16 mouse cellular contexts compared by ENCODE assay signal in the genomic region with DNA sequence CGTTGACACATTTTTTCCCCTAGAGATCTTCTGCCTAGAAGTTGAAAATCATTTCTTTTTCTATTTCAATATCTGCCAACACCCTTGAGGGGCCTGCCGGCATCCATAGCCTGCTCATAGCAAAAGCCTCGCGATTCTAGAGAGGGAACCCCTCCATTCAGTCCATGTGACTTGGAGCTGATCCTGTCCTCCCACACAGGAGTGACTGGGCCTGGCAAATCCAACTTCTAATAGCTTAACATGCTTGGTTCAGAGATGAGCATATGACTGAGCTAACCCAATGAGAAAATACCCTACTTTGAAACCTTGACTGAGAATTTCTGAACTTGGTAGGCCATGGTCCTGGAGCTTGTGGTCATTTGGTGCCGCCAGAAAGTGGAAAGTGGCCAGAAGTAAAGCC. TPM values are rescaled to one million over a fixed set of nuclear protein-coding genes. Genes with fewer than 3 reads are reported as not detected.
A peak's percentile ranks its signal among the peaks of the same experiment; 100 is the strongest.
DNase-seq lines count a peak whose midpoint lies in the region; ATAC-seq lines count a peak whose summit lies in the region.
"Had no signal": no experiment of that assay in that cellular context is flagged by ENCODE, and none has a peak within 500 bp of the region (broad histone marks: within the 10 kb centered on the region; RNA-seq: fewer than 3 reads in every experiment).

No protein-coding gene starts in this region.

- no peak overlapping the region for H3K4me3 ChIP-seq in hindbrain, embryonic 15.5 days
- no peak overlapping the region for H3K4me3 ChIP-seq in hindbrain, embryonic 12.5 days
- H3K4me3 ChIP-seq in neural tube, embryonic 15.5 days (replicated peaks) = no peak overlapping the region

- peak; percentile 25 for DNase-seq in cerebellum, adult 9-11 months
- DNase-seq in cerebellum, postnatal 25 days = no peak
- no peak for DNase-seq in neural tube, embryonic 10.5 days (ENCODE audit: extremely low spot score, low spot score)
- DNase-seq in adrenal gland, postnatal 25 days = no peak
- DNase-seq in lung, postnatal 14 days = no peak

- H3K4me2 ChIP-seq in hindbrain, embryonic 15.5 days = no peak overlapping the region
- H3K4me2 ChIP-seq in hindbrain, embryonic 12.5 days (replicated peaks) = no peak overlapping the region
- peak overlapping the region; percentile 78 for H3K4me2 ChIP-seq in neural tube, embryonic 15.5 days

- no peaks in the 10 kb centered on the region for H3K4me1 ChIP-seq in hindbrain, embryonic 15.5 days (replicated peaks)
- no peaks in the 10 kb centered on the region for H3K4me1 ChIP-seq in hindbrain, embryonic 12.5 days
- H3K4me1 ChIP-seq in neural tube, embryonic 15.5 days = no peaks in the 10 kb centered on the region
- H3K4me1 ChIP-seq: forebrain, embryonic 12.5 days; heart, embryonic 15.5 days; neural tube, embryonic 12.5 days had no signal

- 0 out of 2 replicates have a peak, but pooled peaks have one; percentile 49 for ATAC-seq in hindbrain, embryonic 15.5 days (ENCODE audit: low FRiP score, low read depth)
- ATAC-seq in hindbrain, embryonic 12.5 days (ENCODE audit: low FRiP score) = no peak
- ATAC-seq in neural tube, embryonic 15.5 days (ENCODE audit: low FRiP score) = no peak

- no peak overlapping the region for H3K9ac ChIP-seq in hindbrain, embryonic 15.5 days
- H3K9ac ChIP-seq in hindbrain, embryonic 12.5 days = no peak overlapping the region
- H3K9ac ChIP-seq in neural tube, embryonic 15.5 days (replicated peaks) = no peak overlapping the region; the same call in 1 of the 2 replicates

- WGBS in hindbrain, embryonic 15.5 days = 44% methylated on average over 5 of the region's 5 CpGs
- WGBS in hindbrain, embryonic 12.5 days = 43% methylated on average over 5 of the region's 5 CpGs
- 45% methylated on average over 5 of the region's 5 CpGs for WGBS in neural tube, embryonic 15.5 days

- H3K36me3 ChIP-seq in hindbrain, embryonic 15.5 days = no peaks in the 10 kb centered on the region
- no peaks in the 10 kb centered on the region for H3K36me3 ChIP-seq in hindbrain, embryonic 12.5 days
- no peaks in the 10 kb centered on the region for H3K36me3 ChIP-seq in neural tube, embryonic 15.5 days
- H3K36me3 ChIP-seq: forebrain, embryonic 12.5 days; heart, embryonic 15.5 days; limb, embryonic 10.5 days; neural tube, embryonic 12.5 days had no signal

- H3K27ac ChIP-seq in hindbrain, embryonic 15.5 days (replicated peaks) = no peak overlapping the region
- H3K27ac ChIP-seq in hindbrain, embryonic 12.5 days = no peak overlapping the region
- H3K27ac ChIP-seq in neural tube, embryonic 15.5 days (replicated peaks) = no peak overlapping the region
- H3K27ac ChIP-seq: forebrain, embryonic 12.5 days; heart, embryonic 15.5 days; limb, embryonic 10.5 days; neural tube, embryonic 12.5 days had no signal

- no peaks in the 10 kb centered on the region for H3K9me3 ChIP-seq in hindbrain, embryonic 15.5 days
- H3K9me3 ChIP-seq in hindbrain, embryonic 12.5 days (replicated peaks) = no peaks in the 10 kb centered on the region
- no peaks in the 10 kb centered on the region for H3K9me3 ChIP-seq in neural tube, embryonic 15.5 days (replicated peaks)
- H3K9me3 ChIP-seq: forebrain, embryonic 12.5 days; heart, embryonic 15.5 days; limb, embryonic 10.5 days; neural tube, embryonic 12.5 days had no signal

- no peaks in the 10 kb centered on the region for H3K27me3 ChIP-seq in hindbrain, embryonic 15.5 days
- H3K27me3 ChIP-seq in hindbrain, embryonic 12.5 days = no peaks in the 10 kb centered on the region
- H3K27me3 ChIP-seq in neural tube, embryonic 15.5 days (replicated peaks) = no peaks in the 10 kb centered on the region
- H3K27me3 ChIP-seq: forebrain, embryonic 12.5 days; heart, embryonic 15.5 days; neural tube, embryonic 12.5 days had no signal

RNA-seq across cellular contexts. Expression of a gene that starts 5.6 kb away (rescaled TPM):
- 0.05 and 0.23 TPM in 2 replicates for polyA plus RNA-seq in hindbrain, embryonic 15.5 days (2015; fragmentation: Nextera tagmentation; extraction: Ambion mirVana)
- polyA plus RNA-seq in hindbrain, embryonic 12.5 days (2016; fragmentation: Nextera tagmentation; extraction: Ambion mirVana) = 0.05 TPM in 1 of 2 replicates, not detected in the other
- polyA plus RNA-seq in neural tube, embryonic 15.5 days (2015; fragmentation: Nextera tagmentation; extraction: Ambion mirVana) = 0.12 and 0.17 TPM in 2 replicates
- not detected in 2 replicates for total RNA-seq in adrenal gland, postnatal 25 days (2021)
- total RNA-seq: CH12.LX; heart, adult 2 months; megakaryocyte-erythroid progenitor cell, adult 5-6 weeks had no signal
- polyA plus RNA-seq: forebrain, embryonic 12.5 days; liver, embryonic 11.5 days; neural tube, embryonic 12.5 days had no signal

RNA-seq across cellular contexts. Expression of a gene that starts 37.8 kb away (rescaled TPM):
- polyA plus RNA-seq in hindbrain, embryonic 15.5 days (2015; fragmentation: Nextera tagmentation; extraction: Ambion mirVana) = 83.5 and 88.9 TPM in 2 replicates
- polyA plus RNA-seq in hindbrain, embryonic 12.5 days (2016; fragmentation: Nextera tagmentation; extraction: Ambion mirVana) = 84.1 and 95.2 TPM in 2 replicates
- polyA plus RNA-seq in neural tube, embryonic 15.5 days (2015; fragmentation: Nextera tagmentation; extraction: Ambion mirVana) = 89.7 and 93.6 TPM in 2 replicates
- total RNA-seq in adrenal gland, postnatal 25 days (2021) = 108 and 109 TPM in 2 replicates
